Mouse (Mus musculus): Measurements from ENCODE around the gene Plppr4.

DNA sequence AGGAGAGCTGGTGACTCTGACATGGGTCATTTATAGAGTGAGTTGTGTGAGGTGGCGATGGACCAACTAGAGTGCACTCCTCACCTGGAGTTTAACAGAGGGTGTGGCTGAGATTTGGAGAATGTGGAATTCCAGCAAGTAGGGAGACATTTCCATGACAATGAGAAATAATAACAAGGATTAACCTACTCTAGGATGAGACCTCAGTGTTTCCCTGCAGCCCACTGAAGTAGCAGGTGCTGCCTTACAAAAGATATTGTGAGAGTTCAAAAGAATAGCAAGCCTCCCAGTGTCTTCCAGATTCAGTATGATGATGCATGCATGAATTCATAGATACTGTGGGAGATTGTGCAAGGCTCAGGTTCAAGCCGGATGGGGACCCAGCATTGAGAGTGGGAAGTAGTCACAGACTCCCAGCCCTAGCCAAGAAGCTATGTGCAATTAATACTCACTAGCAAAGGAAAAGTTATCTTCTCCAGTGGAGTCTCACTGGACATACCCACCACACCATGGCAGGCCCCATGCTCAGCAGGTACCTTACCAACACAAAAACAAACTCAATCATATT, 49.8 kb downstream of the Plppr4 start:
- TF ChIP-seq CTCF (IDR thresholded peaks at IDR 0.05; ENCODE audit: insufficient read depth, low read length) = no peak
- no peak for TF ChIP-seq POLR2A (IDR thresholded peaks at IDR 0.05; ENCODE audit: borderline replicate concordance, extremely low read depth, low read depth, low read length)
